ENCODE assay signal across 8 mouse cellular contexts in the genomic region with DNA sequence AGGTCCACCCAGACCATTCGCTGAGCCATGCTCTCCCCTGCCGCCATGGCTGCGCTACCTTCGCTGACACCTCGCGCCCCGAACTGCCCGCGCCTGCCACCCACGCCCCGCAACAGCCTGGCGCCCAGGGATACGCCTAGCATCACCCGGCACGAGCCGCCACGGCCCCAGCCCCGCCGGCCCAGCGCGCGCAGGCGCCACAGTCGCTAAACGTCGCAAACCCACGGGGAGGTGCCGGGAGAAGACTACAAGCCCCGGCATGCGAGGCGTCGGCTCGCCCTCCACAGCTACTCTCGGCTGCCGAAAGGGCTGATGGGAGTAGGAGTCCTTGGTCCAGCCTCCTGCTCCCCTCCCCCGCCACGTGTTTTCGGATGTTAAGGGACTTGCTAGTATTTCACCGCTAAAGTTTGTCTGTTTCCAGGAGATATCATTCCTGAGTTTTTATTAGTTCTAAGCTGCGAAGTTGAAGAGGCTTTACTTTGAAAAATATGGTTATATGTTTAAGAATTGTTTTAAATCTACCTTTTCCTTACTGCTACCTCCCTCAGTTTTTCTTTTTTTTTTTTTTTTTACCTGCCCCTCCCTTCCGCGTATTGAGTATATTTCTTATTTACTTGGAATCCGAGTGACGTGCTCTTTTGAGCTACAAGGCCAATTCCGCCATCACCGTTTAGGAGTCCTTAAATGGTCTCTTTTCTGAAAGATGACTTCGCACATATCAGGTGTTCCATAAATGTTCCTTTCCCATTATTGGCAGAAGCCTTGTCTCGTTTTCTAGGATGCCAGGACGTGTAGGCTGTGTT. TPM values are rescaled to one million over a fixed set of nuclear protein-coding genes. Genes with fewer than 3 reads are reported as not detected.
DNase-seq lines count a peak whose midpoint lies in the region; ATAC-seq lines count a peak whose summit lies in the region.

A gene (minus strand): TSS at position 213 of the 803 bp plus-strand sequence.

- H3K9me3 ChIP-seq in hindbrain, embryonic 11.5 days (ENCODE audit: control insufficient read depth, low read length) = no peaks in the 10 kb centered on the region

- ATAC-seq in hindbrain, embryonic 11.5 days (ENCODE audit: low FRiP score) = peak; percentile 96

- H3K27ac ChIP-seq in hindbrain, embryonic 11.5 days (ENCODE audit: low read depth, low read length) = no peak within 1 kb of the TSS

- no peaks in the 10 kb centered on the region for H3K27me3 ChIP-seq in hindbrain, embryonic 11.5 days (ENCODE audit: control insufficient read depth, insufficient read depth, low read length)

- peak; percentile 95 for DNase-seq in Muller cell, postnatal 12 days (ENCODE audit: inconsistent ontology term)
- DNase-seq in cerebellum, adult 9-11 months = peak; percentile 95
- peak; percentile 92 to 97 for DNase-seq in frontal cortex, adult 2 months (ENCODE audit: extremely low spot score in 1 of 2, low spot score in 1 of 2)
- peak; percentile 94 for DNase-seq in hindbrain, embryonic 11.5 days (ENCODE audit: low spot score)
- DNase-seq in layer of hippocampus, postnatal 10 days (ENCODE audit: low spot score in 2 of 2) = peak; percentile 93 to 95
- DNase-seq in lung, postnatal 10 days = peak; percentile 98
- DNase-seq in ovary, postnatal 36 days (ENCODE audit: low spot score) = peak; percentile 92
- peak; percentile 96 for DNase-seq in thymus, postnatal 25 days

- WGBS in hindbrain, embryonic 11.5 days = 2% methylated on average over 47 of the region's 49 CpGs

- no peaks in the 10 kb centered on the region for H3K4me1 ChIP-seq in hindbrain, embryonic 11.5 days (replicated peaks; ENCODE audit: control insufficient read depth, insufficient read depth, low read length)

- peak within 1 kb of the TSS; percentile 87 for H3K4me2 ChIP-seq in hindbrain, embryonic 11.5 days (replicated peaks; ENCODE audit: low read depth, low read length)

- peak within 1 kb of the TSS; percentile 86 for H3K4me3 ChIP-seq in hindbrain, embryonic 11.5 days (ENCODE audit: low read depth, low read length)

- H3K9ac ChIP-seq in hindbrain, embryonic 11.5 days (ENCODE audit: low read depth, low read length) = peak within 1 kb of the TSS; percentile 86

- H3K36me3 ChIP-seq in hindbrain, embryonic 11.5 days (ENCODE audit: control insufficient read depth, insufficient read depth, low read length) = no peaks in the 10 kb centered on the region

RNA-seq across cellular contexts. Expression of the gene that starts here (rescaled TPM):
- 159 and 176 TPM in 2 replicates for polyA plus RNA-seq in frontal cortex, adult 2 months (2012; rRNA removed)
- polyA plus RNA-seq in hindbrain, embryonic 11.5 days (2014; fragmentation: Nextera tagmentation; extraction: Ambion mirVana) = 80.3 and 88.0 TPM in 2 replicates
- 100 to 1,000 TPM in 1 of 2 experiments, 10 to 100 TPM in 1; 97.1 to 103 TPM for total RNA-seq in layer of hippocampus, postnatal 10 days (2021)
